Mouse (Mus musculus) bone marrow macrophage, adult 2 months (primary cell): Measurements from ENCODE around the gene Ap5z1.

Experiments
- CTCF ChIP-seq: IDR thresholded peaks from 2 replicates; pipeline ENCODE4 v1.5.1; 2012; ENCODE audit warnings: low read depth, mild to moderate bottlenecking, low read length, moderate library complexity
- POLR2A ChIP-seq: IDR thresholded peaks from 2 replicates; pipeline ENCODE4 v1.6.1; 2012; ENCODE audit warnings: mild to moderate bottlenecking, low read depth, low read length, borderline replicate concordance

GRCm38 (mm10) chr5:142482512-142482911 lies 18.8 kb downstream of the Ap5z1 start:
- TF ChIP-seq POLR2A (no peak), CTCF (peak; percentile 67; the same call in 1 of the 2 replicates)
